Mouse (Mus musculus) MEL (cell line): ENCODE measurements around the gene Camk1g. TPM values are rescaled to one million over a fixed set of nuclear protein-coding genes. Genes with fewer than 3 reads are reported as not detected.

Experiments used
- DNase-seq: peaks from one replicate; pipeline ENCODE4 v3.0.0; 2011; ENCODE audit warnings: low read depth, low spot score
- H3K27ac ChIP-seq: 2 replicates; pipeline ENCODE4 v1.5.1; 2012; ENCODE audit warnings: low read depth, mild to moderate bottlenecking, control low read depth, low read length, moderate library complexity; ENCODE audit not compliant: control insufficient read depth
- H3K27me3 ChIP-seq, 2 experiments: fragments of 150-350 bp in 1 of 2; sonication (generic) in 1 of 2; 2 replicates each; pipeline ENCODE4 v1.6.1; 2012; ENCODE audit warnings: low read length in 2 of 2, mild to moderate bottlenecking in 2 of 2, improper control_type of control experiment in 1 of 2, moderate library complexity in 1 of 2; ENCODE audit not compliant: insufficient read depth in 2 of 2, control insufficient read depth in 1 of 2
- H3K36me3 ChIP-seq, 2 experiments: 2 replicates each; pipeline ENCODE4 v1.6.1; 2012 to 2014; ENCODE audit warnings: low read length in 2 of 2, improper control_type of control experiment in 1 of 2, inconsistent platforms in 1 of 2, mild to moderate bottlenecking in 1 of 2; ENCODE audit not compliant: insufficient read depth in 2 of 2, control insufficient read depth in 1 of 2
- H3K4me1 ChIP-seq, 2 experiments: fragments of 150-350 bp in 1 of 2; sonication (generic) in 1 of 2; 2 replicates each; pipeline ENCODE4 v1.6.1; 2012; ENCODE audit warnings: low read length in 2 of 2, improper control_type of control experiment in 1 of 2, mild to moderate bottlenecking in 1 of 2; ENCODE audit not compliant: insufficient read depth in 2 of 2, control insufficient read depth in 1 of 2
- H3K4me3 ChIP-seq, 2 experiments: fragments of 150-350 bp in 1 of 2; sonication (generic) in 1 of 2; 2 replicates each; pipeline ENCODE4 v1.5.1; 2012; ENCODE audit warnings: low read depth in 2 of 2, low read length in 2 of 2, mild to moderate bottlenecking in 2 of 2, moderate library complexity in 2 of 2, control low read depth in 1 of 2, improper control_type of control experiment in 1 of 2; ENCODE audit not compliant: control insufficient read depth in 1 of 2, insufficient read depth in 1 of 2
- H3K79me2 ChIP-seq: 2 replicates; pipeline ENCODE4 v1.6.1; 2012; ENCODE audit warnings: mild to moderate bottlenecking, low read length, moderate library complexity; ENCODE audit not compliant: control insufficient read depth, poor library complexity, insufficient read depth
- H3K9ac ChIP-seq: 2 replicates; pipeline ENCODE4 v1.6.1; 2012; ENCODE audit warnings: low read depth, mild to moderate bottlenecking, control low read depth, low read length, moderate library complexity; ENCODE audit not compliant: control insufficient read depth, poor library complexity, severe bottlenecking
- H3K9me3 ChIP-seq: fragments of 150-350 bp; sonication (generic); replicated peaks from 2 replicates; pipeline ENCODE4 v1.6.1; 2012; ENCODE audit warnings: mild to moderate bottlenecking, low read length, improper control_type of control experiment, moderate library complexity; ENCODE audit not compliant: insufficient read depth
- CHD1 ChIP-seq: IDR thresholded peaks from 2 replicates; pipeline ENCODE4 v1.6.1; 2012; ENCODE audit warnings: low read depth, mild to moderate bottlenecking, inconsistent platforms, low read length, improper control_type of control experiment
- CHD2 ChIP-seq: IDR thresholded peaks from 2 replicates; pipeline ENCODE4 v1.6.1; 2011; ENCODE audit warnings: low read length, improper control_type of control experiment
- CTCF ChIP-seq, 3 experiments: IDR thresholded peaks in 2 of 3; conservative IDR thresholded peaks in 1 of 3; 2 replicates each; pipeline ENCODE4 v1.5.1; 2011 to 2012; ENCODE audit warnings: low read length in 3 of 3, low read depth in 2 of 3, mild to moderate bottlenecking in 2 of 3, improper control_type of control experiment in 1 of 3, inconsistent platforms in 1 of 3, mixed read lengths in 1 of 3, moderate library complexity in 1 of 3; ENCODE audit not compliant: control insufficient read depth in 1 of 3, insufficient read depth in 1 of 3, poor library complexity in 1 of 3, severe bottlenecking in 1 of 3
- E2F4 ChIP-seq: IDR thresholded peaks from 2 replicates; pipeline ENCODE4 v1.6.1; 2011; ENCODE audit warnings: low read depth, low read length, improper control_type of control experiment, borderline replicate concordance
- EP300 ChIP-seq, 2 experiments: IDR thresholded peaks; 2 replicates each; pipeline ENCODE4 v1.6.1; 2011; ENCODE audit warnings: improper control_type of control experiment in 2 of 2, low read length in 2 of 2, low read depth in 1 of 2, mild to moderate bottlenecking in 1 of 2
- ETS1 ChIP-seq: IDR thresholded peaks from 2 replicates; pipeline ENCODE4 v1.6.1; 2012; ENCODE audit warnings: low read depth, mild to moderate bottlenecking, inconsistent platforms, low read length, improper control_type of control experiment, moderate library complexity
- GABPA ChIP-seq: IDR thresholded peaks from 2 replicates; pipeline ENCODE4 v1.6.1; 2012; ENCODE audit warnings: low read depth, mild to moderate bottlenecking, inconsistent platforms, low read length, improper control_type of control experiment, moderate library complexity
- JUND ChIP-seq: IDR thresholded peaks from 2 replicates; pipeline ENCODE4 v1.6.1; 2011; ENCODE audit warnings: low read depth, mild to moderate bottlenecking, improper control_type of control experiment, low read length
- KAT2A ChIP-seq: conservative IDR thresholded peaks from 2 replicates; pipeline ENCODE4 v1.6.1; 2012; ENCODE audit warnings: low read depth, low read length, improper control_type of control experiment, inconsistent platforms
- MXI1 ChIP-seq: IDR thresholded peaks from 2 replicates; pipeline ENCODE4 v1.6.1; 2011; ENCODE audit warnings: mild to moderate bottlenecking, low read depth, low read length, improper control_type of control experiment
- MYB ChIP-seq: IDR thresholded peaks from 2 replicates; pipeline ENCODE4 v1.6.1; 2011; ENCODE audit warnings: mild to moderate bottlenecking, low read depth, low read length, improper control_type of control experiment
- NELFE ChIP-seq: IDR thresholded peaks from 2 replicates; pipeline ENCODE4 v1.6.1; 2011; ENCODE audit warnings: low read depth, low read length, improper control_type of control experiment
- NRF1 ChIP-seq: IDR thresholded peaks from 2 replicates; pipeline ENCODE4 v1.6.1; 2014; ENCODE audit warnings: low read depth, mild to moderate bottlenecking, inconsistent platforms, low read length, improper control_type of control experiment, moderate library complexity; ENCODE audit not compliant: poor library complexity, insufficient read depth, severe bottlenecking
- POLR2A ChIP-seq, 2 experiments: IDR thresholded peaks; 2 replicates each; pipeline ENCODE4 v1.6.1; 2011 to 2012; ENCODE audit warnings: low read length in 2 of 2, mild to moderate bottlenecking in 2 of 2, control low read depth in 1 of 2, improper control_type of control experiment in 1 of 2, low read depth in 1 of 2, moderate library complexity in 1 of 2; ENCODE audit not compliant: control insufficient read depth in 1 of 2, insufficient read depth in 1 of 2, poor library complexity in 1 of 2
- POLR2AphosphoS2 ChIP-seq: IDR thresholded peaks from 2 replicates; pipeline ENCODE4 v1.6.1; 2011; ENCODE audit warnings: low read length, improper control_type of control experiment
- POLR2AphosphoS5 ChIP-seq: IDR thresholded peaks from 2 replicates; pipeline ENCODE4 v1.6.1; 2012; ENCODE audit warnings: low read depth, borderline replicate concordance, mild to moderate bottlenecking, inconsistent platforms, low read length, moderate library complexity, mixed read lengths
- TBP ChIP-seq: IDR thresholded peaks from 2 replicates; pipeline ENCODE4 v1.8.0; 2011; ENCODE audit warnings: low read depth, low read length, improper control_type of control experiment
- UBTF ChIP-seq: IDR thresholded peaks from 2 replicates; pipeline ENCODE4 v1.6.1; 2012; ENCODE audit warnings: low read depth, mild to moderate bottlenecking, inconsistent platforms, low read length, improper control_type of control experiment, moderate library complexity, borderline replicate concordance; ENCODE audit not compliant: insufficient read depth
- USF2 ChIP-seq, 2 experiments: IDR thresholded peaks; 2 replicates each; pipeline ENCODE4 v1.6.1; 2011 to 2012; ENCODE audit warnings: improper control_type of control experiment in 2 of 2, low read length in 2 of 2, borderline replicate concordance in 1 of 2, inconsistent platforms in 1 of 2, low read depth in 1 of 2, mild to moderate bottlenecking in 1 of 2; ENCODE audit not compliant: insufficient read depth in 1 of 2
- ZKSCAN1 ChIP-seq: IDR thresholded peaks from 2 replicates; pipeline ENCODE4 v1.6.1; 2012; ENCODE audit warnings: low read depth, mild to moderate bottlenecking, inconsistent platforms, low read length, improper control_type of control experiment, moderate library complexity
- ZNF384 ChIP-seq: IDR thresholded peaks from 2 replicates; pipeline ENCODE4 v1.6.1; 2012; ENCODE audit warnings: low read depth, mild to moderate bottlenecking, inconsistent platforms, low read length, improper control_type of control experiment
- polyA plus RNA-seq, 2 experiments: library from polyadenylated mRNA; stranded (reverse) in 1 of 2; unstranded in 1 of 2; fragments of >175 nt in 1 of 2; fragments of >200 nt in 1 of 2; gene quantifications; 2 replicates each; pipeline versions ENCODE4 v1.2.1 to v1.2.4; 2012; ENCODE audit warnings: low replicate concordance in 2 of 2, low read depth in 1 of 2; ENCODE audit not compliant: insufficient read length in 2 of 2, insufficient read depth in 1 of 2, missing spikeins in 1 of 2
- total RNA-seq: library from RNA; depleted of rRNA; stranded (reverse); fragments of 300-350 nt; gene quantifications from 2 replicates; pipeline ENCODE4 v1.2.3, GENCODE M21; 2012

Gene Camk1g
- total and polyA plus RNA-seq, 3 experiments: not detected

- Histone ChIP-seq H3K27ac (no peak overlapping the region), H3K9ac (no peak overlapping the region), H3K79me2 (no peaks in the 10 kb centered on the region), H3K27me3 (no peaks in the 10 kb centered on the region), H3K9me3 (no peaks in the 10 kb centered on the region), H3K4me1 (no peaks in the 10 kb centered on the region)
- DNase-seq: no peak
- TF ChIP-seq MYB (no peak), POLR2AphosphoS5 (no peak), GABPA (no peak), UBTF (no peak)
- TF ChIP-seq, all 39 proteins: peak for 0
- no peaks in the 10 kb centered on the region for H3K36me3 ChIP-seq
- no peak overlapping the region for H3K4me3 ChIP-seq
Measured at GRCm38 (mm10) chr1:193348261-193348962, 21.7 kb downstream of the Camk1g start.

GRCm38 (mm10) chr1:193346908-193347307 lies 23.2 kb downstream of the Camk1g start:
- H3K27ac ChIP-seq: no peak overlapping the region
- no peaks in the 10 kb centered on the region for H3K4me1 ChIP-seq
- no peaks in the 10 kb centered on the region for H3K36me3 ChIP-seq
- no peak overlapping the region for H3K9ac ChIP-seq
- no peak overlapping the region for H3K4me3 ChIP-seq
- no peak for TF ChIP-seq ETS1
- TF ChIP-seq USF2 (IDR thresholded peaks at IDR 0.05; ENCODE audit: borderline replicate concordance in 1 of 2, insufficient read depth in 1 of 2, low read depth in 1 of 2, low read length in 2 of 2): no peak
- no peak for TF ChIP-seq POLR2A (IDR thresholded peaks at IDR 0.05; ENCODE audit: control insufficient read depth in 1 of 2, insufficient read depth in 1 of 2, low read depth in 1 of 2, low read length in 2 of 2, poor library complexity in 1 of 2)
- TF ChIP-seq UBTF: no peak
- no peak for TF ChIP-seq ZKSCAN1
- no peak for TF ChIP-seq MXI1
- no peak for TF ChIP-seq CHD2
- no peaks in the 10 kb centered on the region for H3K27me3 ChIP-seq
- no peak for DNase-seq
- no peaks in the 10 kb centered on the region for H3K79me2 ChIP-seq
- no peaks in the 10 kb centered on the region for H3K9me3 ChIP-seq

GRCm38 (mm10) chr1:193344976-193345375 lies 25.1 kb downstream of the Camk1g start:
- TF ChIP-seq ZNF384 (no peak), JUND (no peak), USF2 (IDR thresholded peaks at IDR 0.05; ENCODE audit: borderline replicate concordance in 1 of 2, insufficient read depth in 1 of 2, low read depth in 1 of 2, low read length in 2 of 2) (no peak), POLR2AphosphoS2 (no peak), ETS1 (no peak), NRF1 (no peak), POLR2A (IDR thresholded peaks at IDR 0.05; ENCODE audit: control insufficient read depth in 1 of 2, insufficient read depth in 1 of 2, low read depth in 1 of 2, low read length in 2 of 2, poor library complexity in 1 of 2) (no peak), E2F4 (no peak), NELFE (no peak), EP300 (IDR thresholded peaks at IDR 0.05; ENCODE audit: low read depth in 1 of 2, low read length in 2 of 2) (no peak), KAT2A (no peak), CTCF (IDR thresholded peaks at IDR 0.05 in 2 of 3, conservative IDR thresholded peaks at IDR 0.05 in 1 of 3; ENCODE audit: control insufficient read depth in 1 of 3, insufficient read depth in 1 of 3, low read depth in 2 of 3, low read length in 3 of 3, poor library complexity in 1 of 3, severe bottlenecking in 1 of 3) (no peak), TBP (no peak), MXI1 (no peak), CHD2 (no peak), CHD1 (no peak)
- DNase-seq: no peak
- no peaks in the 10 kb centered on the region for H3K27me3 ChIP-seq

More at GRCm38 (mm10) chr1:193344976-193345375, 25.1 kb downstream of the Camk1g start:
- no peaks in the 10 kb centered on the region for H3K79me2 ChIP-seq
- H3K36me3 ChIP-seq: no peaks in the 10 kb centered on the region
- no peaks in the 10 kb centered on the region for H3K4me1 ChIP-seq
- H3K9me3 ChIP-seq: no peaks in the 10 kb centered on the region
- H3K9ac ChIP-seq: no peak overlapping the region
- no peak overlapping the region for H3K4me3 ChIP-seq
- H3K27ac ChIP-seq: no peak overlapping the region
